Mouse (Mus musculus) heart, postnatal 14 days (tissue): Measurements from ENCODE around the gene Pigz. TPM values are rescaled to one million over a fixed set of nuclear protein-coding genes. Genes with fewer than 3 reads are reported as not detected.

Experiments used
- DNase-seq, 2 experiments: peaks; one replicate each; pipeline ENCODE4 v3.0.0; 2021 to 2022
- intact Hi-C: fragments of 180-260 bp; cut with DNase I; formaldehyde crosslinking; loops from one replicate; pipeline ENCODE4 v1.15.1; 2025
- long read RNA-seq, 2 experiments: library from polyadenylated mRNA; stranded (forward); transcript quantifications; one replicate each; pipeline ENCODE4 v2.0.0; 2021
- total RNA-seq, 2 experiments: library from RNA; stranded (reverse); gene quantifications; 2 replicates each; pipeline ENCODE4 v1.2.3; 2021

Gene Pigz
- 1 to 10 TPM; 2.0 to 2.7 TPM for total RNA-seq
- long read RNA-seq, experiment 1, partial matches to known transcripts = 0 of 1 reads
- long read RNA-seq, experiment 1, other reads (novel, unspliced or antisense) = 1 of 1 reads
- long read RNA-seq, experiment 2, partial matches to known transcripts = 0 of 1 reads
- long read RNA-seq, experiment 2, other reads (novel, unspliced or antisense) = 0 of 1 reads

GRCm38 (mm10) chr16:31933751-31934549 lies at the start of gene Pigz:
TSS of gene Pigz (plus strand) at chr16:31933851.
- intact Hi-C loops = no loop called here
- DNase-seq = peak; percentile 68 to 72

GRCm38 (mm10) chr16:31883902-31884301 lies 49.7 kb upstream of the Pigz start:
- intact Hi-C loops = no loop called here
- DNase-seq = no peak

GRCm38 (mm10) chr16:31890907-31891306 lies 42.7 kb upstream of the Pigz start:
- DNase-seq = no peak
- intact Hi-C loops = no loop called here

- DNase-seq = no peak
- intact Hi-C loops = no loop called here
Observed at GRCm38 (mm10) chr16:31893396-31894141, 40.1 kb upstream of the Pigz start.

GRCm38 (mm10) chr16:31896971-31897774 lies 36.5 kb upstream of the Pigz start:
- peak in 1 of 2 experiments; percentile 38 for DNase-seq
- intact Hi-C loops = no loop called here

- intact Hi-C loops = no loop called here
- no peak for DNase-seq
Observed at GRCm38 (mm10) chr16:31898546-31899326, 34.9 kb upstream of the Pigz start.

- no peak for DNase-seq
- intact Hi-C loops = no loop called here
Observed at GRCm38 (mm10) chr16:31901886-31902285, 31.8 kb upstream of the Pigz start.

GRCm38 (mm10) chr16:31903239-31903638 lies 30.4 kb upstream of the Pigz start:
- intact Hi-C loops = no loop called here
- no peak for DNase-seq

- no peak for DNase-seq
- intact Hi-C loops = no loop called here
Observed at GRCm38 (mm10) chr16:31905331-31905730, 28.3 kb upstream of the Pigz start.

- DNase-seq = no peak
- intact Hi-C loops = no loop called here
Observed at GRCm38 (mm10) chr16:31905891-31906825, 27.5 kb upstream of the Pigz start.

- intact Hi-C loops = no loop called here
- DNase-seq = peak; percentile 40 to 59
Observed at GRCm38 (mm10) chr16:31906896-31907295, 26.8 kb upstream of the Pigz start.

- no peak for DNase-seq
- intact Hi-C loops = no loop called here
Observed at GRCm38 (mm10) chr16:31908959-31909358, 24.7 kb upstream of the Pigz start.

- intact Hi-C loops = no loop called here
- no peak for DNase-seq
Observed at GRCm38 (mm10) chr16:31910281-31910847, 23.3 kb upstream of the Pigz start.

GRCm38 (mm10) chr16:31917776-31918175 lies 15.9 kb upstream of the Pigz start:
- intact Hi-C loops = loop anchor here (1.0 to 5.0 kb wide), 3 partner anchors 39 to 459 kb away; partner anchors contain the start of gene Meltf
- no peak for DNase-seq

GRCm38 (mm10) chr16:31918248-31918724 lies 15.4 kb upstream of the Pigz start:
- intact Hi-C loops = loop anchor here (1.0 to 5.0 kb wide), 3 partner anchors 40 to 459 kb away; partner anchors contain the start of gene Meltf
- DNase-seq = peak; percentile 70 to 85

GRCm38 (mm10) chr16:31924368-31924767 lies 9.3 kb upstream of the Pigz start:
- intact Hi-C loops = no loop called here
- DNase-seq = no peak

GRCm38 (mm10) chr16:31926091-31926490 lies 7.6 kb upstream of the Pigz start:
- intact Hi-C loops = no loop called here
- DNase-seq = no peak
